Mouse (Mus musculus): ENCODE results near the gene Tal1.

The Tal1 gene

GRCm38 (mm10) chr4:115056371-115056920, at the start of gene Tal1:
Gene Tal1 (plus strand): TSS chr4:115056426.
- DNase-seq = no peak

- no peak for DNase-seq
Observed at GRCm38 (mm10) chr4:115014276-115014675, 42.0 kb upstream of the Tal1 start.

DNA sequence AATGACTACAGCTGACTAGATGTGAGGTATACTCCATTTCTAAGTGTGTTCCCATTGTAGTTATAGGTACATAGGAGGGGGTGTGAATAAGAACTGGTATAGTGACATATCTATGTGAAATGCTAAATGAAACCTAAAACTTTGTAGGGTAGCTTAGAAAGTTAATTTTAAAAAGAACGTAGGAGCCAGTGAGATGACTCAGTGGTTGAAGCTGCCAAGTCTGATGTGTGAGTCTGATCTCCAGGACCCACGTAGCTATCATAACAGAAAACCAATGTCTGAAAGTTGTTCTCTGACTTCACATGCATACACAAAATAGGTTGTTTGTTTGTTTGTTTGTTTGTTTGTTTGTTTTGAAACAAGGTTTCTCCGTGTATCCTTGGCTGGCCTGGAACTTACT, 36.2 kb upstream of the Tal1 start:
- DNase-seq = no peak

- DNase-seq = no peak
Observed at GRCm38 (mm10) chr4:115035043-115035442, 21.2 kb upstream of the Tal1 start.

- no peak for DNase-seq
Observed at GRCm38 (mm10) chr4:115038242-115038641, 18.0 kb upstream of the Tal1 start.

DNA sequence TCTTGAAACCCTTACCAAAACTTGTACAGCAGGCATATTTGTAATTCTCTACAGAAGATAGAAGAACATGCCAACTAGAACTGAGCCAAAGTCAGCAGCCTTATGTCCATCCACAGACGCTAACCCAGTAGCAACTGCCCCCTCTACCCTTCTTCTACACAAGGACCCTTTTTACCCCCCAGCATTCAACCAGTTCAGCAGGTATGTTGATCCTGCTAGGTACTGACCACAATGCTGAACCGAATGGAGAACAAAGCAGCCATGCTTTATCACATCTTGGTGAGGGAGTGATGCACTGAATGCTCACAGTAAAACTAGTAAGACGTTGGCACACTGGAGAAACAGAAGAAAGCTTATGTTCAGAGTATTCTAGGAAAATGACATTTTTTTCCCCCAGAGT, 10.6 kb upstream of the Tal1 start:
- no peak for DNase-seq

- DNase-seq = no peak
Observed at GRCm38 (mm10) chr4:115047750-115048149, 8.5 kb upstream of the Tal1 start.

- no peak for DNase-seq
Observed at GRCm38 (mm10) chr4:115048190-115048589, 8.0 kb upstream of the Tal1 start.

DNA sequence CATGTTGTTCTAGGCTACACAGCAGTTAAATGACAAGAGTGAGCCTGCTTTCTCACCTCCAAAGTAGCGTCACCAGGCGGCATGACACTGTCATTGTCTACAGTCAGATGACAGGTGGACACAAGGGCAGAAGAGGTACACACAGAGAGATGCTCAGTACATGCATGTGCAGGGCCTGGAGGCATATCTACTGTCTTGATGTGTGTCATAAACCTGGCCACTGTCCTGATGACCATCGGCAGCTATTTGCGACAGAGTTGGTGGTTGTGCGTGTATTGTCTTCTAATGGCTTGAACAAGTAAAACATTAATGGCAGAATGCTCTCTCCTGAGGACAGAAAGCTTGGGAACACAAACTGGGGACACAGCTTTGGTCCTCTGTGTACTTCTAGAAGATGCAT, 5.0 kb upstream of the Tal1 start:
- no peak for DNase-seq

DNA sequence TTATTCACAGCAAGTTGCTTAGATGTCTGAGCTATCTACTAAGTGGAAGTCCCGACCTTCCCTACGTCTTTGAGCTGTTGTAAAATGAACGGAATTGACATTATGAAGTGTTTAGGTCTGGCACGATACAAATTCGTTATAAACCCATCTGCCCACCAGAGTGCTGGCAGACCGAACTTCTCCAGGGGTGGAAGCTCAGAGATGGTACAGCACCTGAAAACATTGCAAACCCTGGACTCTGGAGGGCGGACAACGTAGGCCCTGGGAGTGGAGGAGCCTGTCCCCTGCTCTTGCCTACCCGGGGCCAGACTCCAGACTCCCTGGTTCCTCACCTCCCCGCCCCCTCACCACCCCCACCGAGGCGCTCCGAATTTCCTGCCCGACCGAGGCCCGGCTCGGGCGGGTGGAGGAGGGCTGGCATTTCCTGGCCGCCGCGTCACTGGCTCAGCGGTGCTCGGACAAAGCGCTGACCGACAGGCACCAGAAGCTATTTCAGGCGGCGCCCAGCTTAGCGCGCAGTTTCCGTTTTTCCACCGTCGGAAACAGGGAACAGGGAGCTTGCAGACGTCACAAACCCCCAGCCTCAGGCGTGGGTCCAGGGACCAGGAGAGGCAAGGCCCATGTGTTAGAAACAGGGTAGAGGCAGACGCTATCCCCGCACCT, 3.8 kb upstream of the Tal1 start:
- no peak for DNase-seq

DNA sequence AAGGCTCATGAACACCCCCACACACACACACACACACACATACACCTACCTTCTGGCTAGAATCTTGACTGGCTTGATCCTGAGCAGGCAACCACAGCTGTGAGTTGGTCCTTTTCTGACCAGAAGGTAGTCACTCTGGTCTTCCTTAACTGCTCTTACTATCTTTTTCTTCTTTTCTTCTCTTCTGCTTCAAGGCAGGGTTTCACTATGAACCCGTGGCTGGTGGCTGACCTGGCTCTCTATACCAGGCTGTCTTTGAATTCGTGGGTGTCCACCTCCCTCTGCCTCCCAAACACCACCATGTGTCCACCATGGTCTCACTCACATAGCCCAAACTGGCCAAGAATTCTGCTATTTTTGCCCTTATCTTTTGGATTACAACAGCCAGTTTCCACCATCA, 1.2 kb upstream of the Tal1 start:
- DNase-seq = no peak

DNA sequence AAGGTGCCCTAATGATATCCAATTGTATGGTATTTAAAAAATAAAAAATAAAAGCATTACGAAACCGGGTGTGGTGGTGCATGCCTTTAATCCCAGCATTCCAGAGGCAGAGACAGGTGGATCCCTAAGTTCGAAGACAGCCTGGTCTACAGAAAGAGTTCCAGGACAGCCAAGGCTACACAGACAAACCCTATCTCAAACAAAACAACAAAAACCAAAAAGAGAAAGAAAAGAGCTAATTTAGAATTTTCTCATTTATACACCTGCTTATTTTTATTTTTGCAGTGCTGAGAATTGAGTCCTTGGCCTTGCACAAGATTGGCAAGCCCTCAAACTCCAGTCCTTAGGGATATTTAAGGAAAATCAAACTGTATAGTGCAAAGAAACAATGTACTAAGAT, 535 bp upstream of the Tal1 start:
- no peak for DNase-seq

DNA sequence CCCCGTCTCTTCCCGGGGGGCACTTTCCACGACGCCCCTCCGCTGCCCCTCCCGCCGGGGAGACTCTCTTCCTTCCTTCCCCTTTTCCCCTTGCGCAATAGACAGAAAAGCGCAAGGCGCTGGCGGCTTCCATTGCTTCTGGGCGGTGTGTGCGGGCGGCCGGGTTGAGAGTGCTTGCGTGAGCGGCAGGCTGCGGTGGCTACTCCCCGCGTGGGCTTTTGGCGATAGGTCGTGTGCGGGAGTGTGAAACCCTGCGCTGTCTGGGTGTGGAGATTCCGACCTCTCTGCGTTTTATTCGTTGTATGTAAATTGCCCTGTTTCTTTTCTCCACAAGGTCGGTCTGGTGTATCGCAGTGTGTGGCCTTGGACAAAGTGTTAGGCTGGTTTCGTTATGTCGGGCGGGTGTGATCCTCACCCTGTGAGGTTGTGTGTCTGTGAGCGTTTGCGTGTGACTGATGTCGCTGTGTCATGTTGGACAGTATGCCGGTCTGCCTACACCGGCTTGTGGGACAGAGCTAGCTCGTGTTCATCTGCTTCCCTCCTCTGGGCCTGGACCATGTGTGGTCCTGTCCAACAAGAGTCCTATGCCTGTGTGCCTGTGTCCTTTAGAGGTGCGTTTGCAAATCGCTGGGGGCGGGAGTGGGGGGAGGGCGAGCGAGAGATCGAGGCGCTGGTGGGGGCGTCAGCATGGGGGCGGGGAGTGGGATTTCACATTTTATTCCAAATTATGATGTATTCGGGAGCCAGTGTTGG, 871 bp downstream of the Tal1 start:
- DNase-seq = peak; percentile 27

DNA sequence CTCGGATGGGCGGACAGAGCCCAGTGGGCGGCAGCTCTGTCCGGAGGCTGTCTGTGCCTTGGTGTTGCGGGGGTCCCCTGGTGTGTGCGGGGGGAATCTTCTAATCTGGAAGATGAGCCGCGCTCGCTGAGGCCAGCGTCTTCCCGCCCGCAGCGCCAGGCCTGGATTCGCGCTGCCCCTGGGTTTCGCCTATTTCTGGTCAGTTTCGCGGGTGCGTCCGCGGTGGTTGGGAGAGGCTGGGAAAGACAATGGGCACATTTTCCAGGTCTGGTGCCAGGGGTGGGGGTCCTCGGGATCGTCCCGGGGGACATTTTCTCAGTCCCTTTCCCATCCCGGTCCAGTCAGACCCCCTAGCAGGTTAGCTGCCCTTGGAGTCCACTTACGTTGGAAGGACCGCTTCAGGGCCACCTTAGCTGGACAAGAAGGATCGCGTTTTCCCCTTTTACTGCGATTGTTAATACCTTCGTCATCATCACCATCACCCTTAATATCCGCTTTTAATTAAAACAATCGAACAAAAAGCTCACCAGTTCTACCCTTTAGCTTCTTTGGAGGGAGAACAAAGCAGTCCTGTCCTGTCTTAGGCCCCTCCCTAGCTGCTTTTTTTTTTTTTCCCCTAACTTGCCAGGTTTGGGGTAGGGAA, 1.6 kb downstream of the Tal1 start:
- no peak for DNase-seq

DNA sequence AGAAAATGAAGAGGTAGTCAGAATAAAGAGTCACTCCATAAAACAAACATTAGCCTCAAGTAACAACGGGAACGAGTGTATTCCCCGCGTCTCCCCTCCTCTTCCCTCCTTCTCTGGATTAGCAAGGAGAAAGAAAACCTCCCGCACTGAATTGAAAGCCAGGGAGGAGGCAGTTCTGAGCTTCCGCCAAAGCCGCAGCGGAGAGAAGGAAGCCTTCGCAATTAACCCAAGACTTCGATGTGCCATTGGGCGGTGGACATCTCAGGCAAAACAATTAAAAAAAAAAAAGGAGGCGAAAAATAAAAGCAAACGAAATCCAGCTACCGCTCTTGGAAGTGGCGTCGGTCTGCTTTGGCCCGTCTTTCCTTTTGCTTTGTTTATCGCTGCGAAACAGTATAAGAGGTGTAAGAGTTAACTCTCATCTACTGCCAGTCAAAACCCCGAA, 2.1 kb downstream of the Tal1 start:
- DNase-seq = no peak

DNA sequence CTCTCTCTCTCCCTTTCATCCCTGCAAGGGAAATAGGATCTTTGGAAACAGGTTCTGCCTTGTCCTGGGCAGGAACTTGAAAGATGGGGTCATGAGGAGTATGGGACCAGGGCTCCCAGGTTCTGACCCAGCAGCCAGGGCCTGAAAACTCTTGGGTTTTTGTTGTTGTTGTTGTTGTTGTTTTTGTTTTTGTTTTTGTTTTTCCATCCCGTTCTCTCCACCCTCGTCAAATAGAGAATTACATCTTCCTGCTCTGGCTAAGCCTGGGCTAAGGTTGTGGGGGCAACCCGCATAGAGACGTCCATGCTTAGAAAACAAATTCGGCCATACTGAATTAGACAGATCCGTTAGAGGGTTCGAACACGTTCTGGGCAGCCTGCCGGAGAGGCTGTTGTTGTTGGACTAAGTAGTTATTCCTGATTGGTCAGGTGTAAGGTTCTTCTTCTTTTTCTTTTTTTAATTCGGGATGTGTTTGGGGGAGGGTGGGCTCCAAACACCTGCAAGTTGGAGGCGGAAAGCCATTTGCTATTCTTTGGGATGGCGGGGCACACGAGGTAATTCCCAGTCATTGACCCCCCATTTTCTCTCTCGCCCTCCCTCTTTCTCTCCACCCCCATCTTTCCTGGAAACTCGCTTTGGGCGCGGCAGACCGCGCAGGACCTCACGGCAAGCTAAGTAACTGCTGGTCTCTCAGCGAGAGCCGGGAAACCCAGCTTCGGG, 2.8 kb downstream of the Tal1 start:
- no peak for DNase-seq

DNA sequence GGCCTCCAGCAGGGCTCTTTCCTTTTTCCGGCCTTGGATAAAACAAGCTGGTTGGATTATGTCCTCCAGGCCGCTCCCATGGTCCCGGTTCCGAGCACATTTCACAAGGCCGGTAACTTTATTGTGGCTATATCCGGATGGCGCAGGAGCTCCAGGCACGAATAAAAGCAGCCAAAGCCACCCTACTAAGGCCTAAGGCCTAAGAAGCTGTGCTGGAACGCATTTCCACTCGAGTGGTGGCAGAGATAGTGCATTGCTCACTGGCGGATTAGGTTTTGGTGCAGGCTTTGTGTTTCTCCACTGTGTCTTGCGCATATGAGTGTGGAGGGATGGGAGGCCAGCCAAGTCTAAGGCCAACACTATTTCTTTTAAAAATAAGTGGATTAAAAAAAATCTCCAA, 3.6 kb downstream of the Tal1 start:
- DNase-seq = no peak

- no peak for DNase-seq
Observed at GRCm38 (mm10) chr4:115060753-115061152, 4.5 kb downstream of the Tal1 start.

DNA sequence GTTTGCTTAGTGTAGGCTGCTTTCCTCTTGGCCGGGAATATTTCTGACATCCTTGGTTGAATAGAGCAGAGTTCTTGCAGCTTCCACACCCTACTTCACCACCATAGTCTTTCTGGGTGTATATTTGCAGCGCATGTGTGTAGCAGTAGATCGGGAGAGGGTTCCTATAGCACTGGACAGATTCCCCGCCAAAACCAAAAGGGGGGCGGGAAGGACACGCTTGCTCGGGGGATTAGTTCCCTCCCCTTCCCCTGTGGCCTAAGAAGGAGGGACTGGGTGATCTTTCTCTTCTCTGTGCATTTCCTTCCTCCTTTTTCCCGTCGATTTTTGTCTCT, 6.3 kb downstream of the Tal1 start:
- DNase-seq = no peak

DNA sequence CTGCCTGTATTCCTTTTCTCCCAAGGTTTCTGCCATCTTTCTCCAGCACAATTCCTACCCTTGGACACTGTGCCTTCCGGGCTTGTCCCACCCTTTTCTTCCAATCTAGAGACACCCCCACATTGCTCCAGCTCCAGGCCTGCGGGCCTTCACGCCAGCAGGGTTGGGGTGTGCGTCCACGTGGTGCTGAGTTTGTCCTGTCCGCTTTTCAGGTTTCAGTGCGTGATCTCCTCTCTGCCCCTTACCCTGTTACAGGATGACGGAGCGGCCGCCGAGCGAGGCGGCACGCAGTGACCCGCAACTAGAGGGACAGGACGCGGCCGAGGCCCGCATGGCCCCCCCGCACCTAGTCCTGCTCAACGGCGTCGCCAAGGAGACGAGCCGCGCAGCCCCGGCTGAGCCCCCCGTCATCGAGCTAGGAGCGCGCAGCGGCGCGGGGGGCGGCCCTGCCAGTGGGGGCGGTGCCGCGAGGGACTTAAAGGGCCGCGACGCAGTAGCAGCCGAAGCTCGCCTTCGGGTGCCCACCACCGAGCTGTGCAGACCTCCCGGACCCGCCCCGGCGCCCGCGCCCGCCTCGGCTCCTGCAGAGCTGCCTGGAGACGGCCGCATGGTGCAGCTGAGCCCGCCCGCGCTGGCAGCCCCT, 6.8 kb downstream of the Tal1 start:
- DNase-seq = no peak

DNA sequence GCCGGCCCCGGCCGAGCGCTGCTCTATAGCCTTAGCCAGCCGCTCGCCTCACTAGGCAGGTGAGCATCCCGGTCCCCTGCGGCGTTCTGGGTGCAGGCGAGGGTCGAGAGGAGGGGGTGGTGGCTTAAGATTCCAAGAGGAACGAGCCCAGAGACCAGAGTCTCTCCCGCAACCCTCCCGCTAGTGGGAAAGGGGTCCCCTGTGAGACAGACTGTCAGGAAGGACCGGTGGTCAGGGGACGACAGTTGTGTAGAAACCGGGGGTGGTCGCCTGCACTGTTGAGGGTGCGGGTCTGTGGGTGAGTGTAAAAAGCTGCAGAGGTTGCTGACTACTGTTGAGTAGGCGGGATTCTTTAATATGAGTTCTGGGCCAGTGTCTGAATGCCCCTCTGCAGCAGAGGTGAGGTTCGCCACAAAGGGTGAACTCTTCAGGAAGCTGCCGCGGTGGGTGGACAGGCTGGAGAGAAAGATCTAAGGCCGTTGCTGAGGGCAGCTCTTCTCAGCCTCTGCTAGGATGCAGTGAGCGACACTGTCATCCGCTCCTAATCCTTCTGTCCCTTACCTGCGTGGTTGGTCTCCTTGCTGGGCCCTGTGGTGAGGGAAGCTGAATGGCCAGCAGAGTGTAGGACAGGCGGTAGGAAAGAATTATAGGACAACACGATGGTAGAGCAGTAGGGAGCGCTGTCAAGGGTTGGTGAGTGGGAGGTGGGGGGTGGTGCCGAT, 7.5 kb downstream of the Tal1 start:
- no peak for DNase-seq

- DNase-seq = no peak
Observed at GRCm38 (mm10) chr4:115071668-115072067, 15.4 kb downstream of the Tal1 start.
